ENCODE assay signal across 16 mouse cellular contexts in genomic region chr4:97710048-97710765, GRCm38 (mm10).
A peak's percentile ranks its signal among the peaks of the same experiment; 100 is the strongest.
DNase-seq lines count a peak whose midpoint lies in the region; ATAC-seq lines count a peak whose summit lies in the region.
"Had no signal": no experiment of that assay in that cellular context is flagged by ENCODE, and none has a peak within 500 bp of the region (broad histone marks: within the 10 kb centered on the region; RNA-seq: fewer than 3 reads in every experiment).

No protein-coding gene starts in this region.

- DNase-seq in neural tube, embryonic 11.5 days (ENCODE audit: low spot score), result no peak
- no peak for DNase-seq in neural tube, embryonic 10.5 days (ENCODE audit: extremely low spot score, low spot score)
- no peak for DNase-seq in ovary, postnatal 36 days (ENCODE audit: low spot score)
- no peak for DNase-seq in gastrocnemius, postnatal 25 days
- DNase-seq: cerebellum, postnatal 10 days; gastrocnemius, postnatal 10 days; heart, postnatal 36 days; kidney, adult 18-20 months; kidney, postnatal 36 days; liver, postnatal 0 days; thymus, postnatal 14 days had no signal

- ATAC-seq in neural tube, embryonic 11.5 days (ENCODE audit: insufficient read depth, low FRiP score, low TSS enrichment), result peak; percentile 62; the same call in 1 of the 2 replicates
- peak; percentile 66 for ATAC-seq in forebrain, embryonic 13.5 days
- ATAC-seq in hindbrain, embryonic 15.5 days (ENCODE audit: low FRiP score, low read depth), result peak; percentile 63
- peak; percentile 69 for ATAC-seq in neural tube, embryonic 13.5 days (ENCODE audit: low read depth)
- ATAC-seq: CD4-positive, CD25-positive, alpha-beta regulatory T cell, adult 4 months; liver, postnatal 0 days had no signal

- H3K9ac ChIP-seq in neural tube, embryonic 11.5 days (ENCODE audit: low read length), result 0 out of 2 replicates have a peak overlapping the region, but pooled peaks have one; percentile 6
- no peak overlapping the region for H3K9ac ChIP-seq in forebrain, embryonic 13.5 days
- no peak overlapping the region for H3K9ac ChIP-seq in hindbrain, embryonic 15.5 days
- H3K9ac ChIP-seq in neural tube, embryonic 13.5 days, result no peak overlapping the region
- H3K9ac ChIP-seq: liver, postnatal 0 days had no signal

- no peak overlapping the region for H3K4me2 ChIP-seq in neural tube, embryonic 11.5 days (ENCODE audit: low read depth)
- H3K4me2 ChIP-seq in forebrain, embryonic 13.5 days, result no peak overlapping the region; the same call in 1 of the 2 replicates
- no peak overlapping the region for H3K4me2 ChIP-seq in hindbrain, embryonic 15.5 days
- H3K4me2 ChIP-seq in neural tube, embryonic 13.5 days, result peak overlapping the region; percentile 10; the same call in 1 of the 2 replicates

- peaks cover 10% of the 10 kb centered on the region for H3K4me1 ChIP-seq in neural tube, embryonic 11.5 days (ENCODE audit: control insufficient read depth, insufficient read depth, low read length)
- H3K4me1 ChIP-seq in forebrain, embryonic 13.5 days, result peaks cover 32% of the 10 kb centered on the region
- H3K4me1 ChIP-seq in hindbrain, embryonic 15.5 days (replicated peaks), result peaks cover 7% of the 10 kb centered on the region
- peaks cover 40% of the 10 kb centered on the region for H3K4me1 ChIP-seq in neural tube, embryonic 13.5 days (replicated peaks)

- no peaks in the 10 kb centered on the region for H3K36me3 ChIP-seq in neural tube, embryonic 11.5 days (ENCODE audit: control insufficient read depth, insufficient read depth, low read length)
- H3K36me3 ChIP-seq in forebrain, embryonic 13.5 days (ENCODE audit: poor library complexity, severe bottlenecking), result no peaks in the 10 kb centered on the region
- no peaks in the 10 kb centered on the region for H3K36me3 ChIP-seq in hindbrain, embryonic 15.5 days
- no peaks in the 10 kb centered on the region for H3K36me3 ChIP-seq in neural tube, embryonic 13.5 days
- H3K36me3 ChIP-seq: heart, embryonic 10.5 days had no signal

- H3K4me3 ChIP-seq in neural tube, embryonic 11.5 days (ENCODE audit: low read depth, low read length), result no peak overlapping the region
- no peak overlapping the region for H3K4me3 ChIP-seq in forebrain, embryonic 13.5 days
- no peak overlapping the region for H3K4me3 ChIP-seq in hindbrain, embryonic 15.5 days
- no peak overlapping the region for H3K4me3 ChIP-seq in neural tube, embryonic 13.5 days
- H3K4me3 ChIP-seq: heart, embryonic 10.5 days had no signal

- 49% methylated on average over 9 of the region's 9 CpGs for WGBS in neural tube, embryonic 11.5 days
- 48% methylated on average over 9 of the region's 9 CpGs for WGBS in forebrain, embryonic 13.5 days
- 34% methylated on average over 9 of the region's 9 CpGs for WGBS in hindbrain, embryonic 15.5 days
- 25% methylated on average over 9 of the region's 9 CpGs for WGBS in neural tube, embryonic 13.5 days

- H3K27ac ChIP-seq in neural tube, embryonic 11.5 days (ENCODE audit: low read depth, low read length), result 0 out of 2 replicates have a peak overlapping the region, but pooled peaks have one; percentile 39
- peak overlapping the region; percentile 10; the same call in 1 of the 2 replicates for H3K27ac ChIP-seq in forebrain, embryonic 13.5 days
- peak overlapping the region; percentile 63 for H3K27ac ChIP-seq in hindbrain, embryonic 15.5 days (replicated peaks)
- H3K27ac ChIP-seq in neural tube, embryonic 13.5 days (replicated peaks), result peak overlapping the region; percentile 59
- H3K27ac ChIP-seq: heart, embryonic 10.5 days had no signal

- no peaks in the 10 kb centered on the region for H3K9me3 ChIP-seq in neural tube, embryonic 11.5 days (ENCODE audit: control insufficient read depth, low read length)
- no peaks in the 10 kb centered on the region for H3K9me3 ChIP-seq in forebrain, embryonic 13.5 days (replicated peaks)
- H3K9me3 ChIP-seq in hindbrain, embryonic 15.5 days, result no peaks in the 10 kb centered on the region
- no peaks in the 10 kb centered on the region for H3K9me3 ChIP-seq in neural tube, embryonic 13.5 days
- H3K9me3 ChIP-seq: heart, embryonic 10.5 days had no signal

- H3K27me3 ChIP-seq in neural tube, embryonic 11.5 days (ENCODE audit: control insufficient read depth, insufficient read depth, low read length), result no peaks in the 10 kb centered on the region
- H3K27me3 ChIP-seq in forebrain, embryonic 13.5 days, result no peaks in the 10 kb centered on the region
- H3K27me3 ChIP-seq in hindbrain, embryonic 15.5 days, result no peaks in the 10 kb centered on the region
- H3K27me3 ChIP-seq in neural tube, embryonic 13.5 days, result no peaks in the 10 kb centered on the region

Comparison
In these comparisons a context has a peak if more than half of its experiments do, and no peak if none do; other contexts are left out.
1. H3K27ac ChIP-seq: peak in every context shown above with its lines; median percentile 63 in hindbrain, embryonic 15.5 days; 59 in neural tube, embryonic 13.5 days; 39 in neural tube, embryonic 11.5 days; 10 in forebrain, embryonic 13.5 days.